Mouse (Mus musculus): ENCODE data around the gene Msmb. TPM values are rescaled to one million over a fixed set of nuclear protein-coding genes. Genes with fewer than 3 reads are reported as not detected.
"Not testable (repeated sequence)": the region's sequence is repeated elsewhere in the genome, so short reads cannot be mapped to it uniquely, and the experiment has no call there.

Msmb gene
- total RNA-seq, 2 experiments from 2014 or later: not detected

DNA sequence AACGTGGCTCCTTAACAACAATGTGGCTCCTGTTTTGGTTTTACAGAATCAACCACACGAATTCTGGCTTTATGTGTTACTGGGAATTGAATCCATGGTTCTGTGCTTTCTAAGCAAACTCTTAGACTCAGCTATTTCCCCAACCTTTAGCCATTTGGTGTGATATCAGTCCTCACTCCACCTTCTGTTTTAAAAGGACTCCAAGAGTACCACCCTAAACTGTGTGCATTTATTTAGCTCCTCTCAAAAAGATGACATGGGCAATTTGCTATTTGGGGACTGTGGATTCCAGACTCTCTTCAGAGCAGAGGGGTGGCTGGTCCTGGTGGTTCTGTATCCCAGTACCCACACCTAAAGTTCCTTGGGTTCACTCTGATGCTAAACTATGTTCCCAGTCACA is 4.8 kb downstream of the Msmb start:
- no peak for DNase-seq

DNA sequence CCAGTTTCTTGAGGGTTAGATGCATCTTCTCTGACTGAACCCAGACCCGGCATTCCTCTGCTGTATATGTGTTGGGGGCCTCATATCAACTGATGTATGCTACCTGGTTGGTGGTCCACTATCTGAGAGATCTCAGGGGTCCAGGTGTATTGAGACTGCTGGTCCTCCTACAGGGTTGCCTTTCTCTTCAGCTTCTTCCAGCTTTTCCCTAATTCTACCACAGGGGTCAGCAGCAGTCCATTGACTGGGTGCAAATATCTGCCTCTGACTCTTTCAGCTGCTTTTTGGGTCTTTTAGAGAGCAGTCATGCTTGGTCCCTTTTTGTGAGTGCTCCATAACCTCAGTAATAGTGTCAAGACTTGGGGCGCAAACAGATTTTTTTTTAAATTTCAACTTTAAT is 9.0 kb downstream of the Msmb start:
- no peak for DNase-seq

DNA sequence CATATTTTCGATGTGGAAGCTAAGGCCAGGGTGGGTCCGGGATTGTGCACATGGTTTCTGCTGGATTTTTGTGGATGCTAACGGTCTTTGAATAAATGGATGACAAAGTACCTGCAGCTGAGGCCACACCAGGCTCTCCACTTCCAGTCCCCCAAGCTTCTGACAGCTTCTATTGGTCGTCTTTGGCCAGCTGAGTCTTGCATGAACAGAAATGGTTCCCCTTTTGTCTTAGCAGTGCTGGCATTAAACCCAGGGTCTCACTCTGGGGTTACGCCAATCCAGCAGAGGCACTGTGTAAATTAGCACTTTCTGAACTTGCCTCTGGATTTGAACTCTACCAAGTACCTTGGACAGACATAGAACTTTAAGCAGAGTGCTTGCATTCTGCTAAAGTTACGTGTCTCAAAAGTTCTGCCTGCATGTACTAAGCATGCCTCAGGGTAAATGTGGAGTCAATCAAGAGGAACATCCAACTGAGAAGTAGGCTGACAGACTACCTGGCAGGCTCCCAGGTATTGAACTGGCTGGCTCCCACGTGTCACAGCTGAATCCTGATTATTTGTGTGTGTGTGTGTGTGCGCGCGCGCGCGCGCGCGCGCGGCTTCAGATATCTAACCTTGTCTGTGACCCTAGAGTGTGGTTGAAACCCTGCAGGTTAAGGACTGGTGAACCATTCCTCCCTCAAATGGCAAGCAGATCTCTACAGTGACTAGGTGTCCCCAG is 10.6 kb downstream of the Msmb start:
- DNase-seq: no peak

DNA sequence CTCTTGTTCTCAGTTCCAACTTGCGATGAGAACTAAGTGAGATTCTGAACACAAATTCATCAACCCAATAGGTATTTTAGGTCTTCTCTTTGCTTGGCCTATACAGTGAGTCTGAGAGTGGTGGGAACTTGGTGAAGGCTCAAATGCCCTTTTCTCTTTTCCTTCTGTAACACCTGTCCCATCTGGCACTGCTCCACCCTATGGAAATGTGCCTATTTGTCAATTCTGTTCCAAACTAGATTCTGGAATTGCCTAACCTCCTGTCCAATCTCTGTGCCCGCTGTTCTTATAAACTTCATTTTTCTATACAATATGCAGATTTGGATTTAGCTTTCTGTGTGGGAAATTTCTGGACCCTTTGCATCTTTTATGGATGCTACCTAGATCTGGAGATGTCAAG is 11.3 kb downstream of the Msmb start:
- no peak for DNase-seq

DNA sequence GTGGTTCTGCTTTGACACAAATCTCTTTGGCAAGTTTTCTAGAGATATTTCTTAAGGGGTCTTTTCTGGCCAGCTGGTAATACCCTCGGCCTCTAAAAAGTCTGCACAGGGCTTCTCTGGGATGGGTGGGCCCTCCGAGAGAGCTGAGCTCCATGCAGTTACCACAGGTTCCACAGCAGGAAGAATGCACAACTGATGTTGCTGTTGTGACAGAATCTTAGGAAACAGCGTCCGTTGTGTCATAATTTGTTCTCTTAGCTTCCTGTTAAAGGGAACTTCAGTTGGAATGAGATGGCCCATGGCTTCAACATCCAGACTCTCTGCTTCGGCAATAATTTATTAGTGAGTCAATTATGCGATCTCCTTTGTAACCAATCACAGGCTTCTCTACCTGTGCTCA is 12.9 kb downstream of the Msmb start:
- DNase-seq: no peak

DNA sequence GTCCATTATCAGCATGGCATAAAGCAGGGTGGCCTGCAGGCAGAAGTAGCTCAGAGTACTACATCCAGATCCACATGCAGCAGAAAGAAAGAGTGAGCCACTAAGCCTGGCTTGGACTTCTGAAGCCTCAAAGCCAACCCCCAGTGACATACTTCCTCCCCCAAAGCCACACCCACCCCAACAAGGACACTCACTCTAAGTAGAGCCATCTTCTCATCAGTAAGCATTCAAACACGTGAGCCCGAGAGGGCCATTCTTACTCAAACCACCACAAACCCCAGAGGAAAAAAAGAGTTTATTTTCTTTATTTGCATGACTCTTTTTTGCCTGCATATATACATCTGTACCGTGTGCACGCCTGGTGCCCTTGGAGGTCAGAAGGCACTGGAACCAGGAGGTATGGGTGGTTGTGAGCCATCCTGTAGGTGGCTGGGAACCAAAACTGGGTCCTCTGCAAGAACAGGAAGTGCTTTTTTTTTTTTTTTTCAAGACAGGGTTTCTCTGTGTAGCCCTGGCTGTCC is 17.4 kb downstream of the Msmb start:
- no peak for DNase-seq

DNA sequence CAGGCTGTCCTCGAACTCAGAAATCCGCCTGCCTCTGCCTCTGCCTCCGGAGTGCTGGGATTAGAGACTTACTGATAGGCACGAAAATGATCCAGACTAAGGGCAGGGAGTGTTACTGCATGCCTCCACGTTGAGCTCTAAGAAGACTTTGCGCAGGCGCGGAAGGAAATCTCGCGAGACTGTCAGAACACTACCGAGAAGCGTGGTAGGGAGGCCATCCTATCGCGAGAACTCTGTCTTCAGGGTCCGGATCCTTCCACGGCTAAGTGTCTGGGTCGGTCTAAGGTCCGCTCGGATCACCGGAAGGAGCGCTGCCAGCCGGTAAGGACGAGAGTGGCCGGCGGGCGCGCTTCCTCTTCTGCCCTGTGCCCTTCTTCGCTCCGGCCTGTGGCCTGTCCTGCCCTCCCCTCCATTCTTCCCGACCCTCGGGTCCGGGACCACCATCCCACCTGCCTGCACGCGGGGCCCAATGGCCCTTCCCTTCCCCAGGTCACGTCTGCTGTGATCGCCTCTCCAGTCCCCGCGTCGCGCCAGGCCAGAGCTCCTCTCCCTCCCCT is 17.9 kb downstream of the Msmb start, which contains the start of gene Ncoa4:
Gene Ncoa4 (plus strand): TSS at position 176 of the 557 bp plus-strand sequence.
- DNase-seq: peak; percentile 99

DNA sequence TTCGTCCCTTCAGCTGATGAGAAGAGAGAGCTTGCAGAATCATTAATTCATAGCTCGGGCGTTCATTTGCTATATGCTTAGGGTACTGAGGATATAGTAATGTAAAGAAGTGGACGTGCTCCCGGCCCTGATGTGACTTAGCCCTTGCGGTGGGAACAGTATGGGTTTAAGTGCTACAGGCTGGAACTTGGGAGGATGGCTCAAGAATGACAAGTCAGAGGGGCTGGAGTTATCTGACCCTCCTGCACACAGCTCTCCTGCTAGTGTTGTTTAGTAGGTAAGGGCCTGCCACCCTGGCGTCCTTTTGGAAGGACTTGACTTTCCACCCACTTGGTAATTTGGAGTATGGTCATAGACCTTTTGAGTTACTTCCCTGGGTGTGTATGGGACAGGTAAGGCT is 18.7 kb downstream of the Msmb start:
- DNase-seq: no peak

DNA sequence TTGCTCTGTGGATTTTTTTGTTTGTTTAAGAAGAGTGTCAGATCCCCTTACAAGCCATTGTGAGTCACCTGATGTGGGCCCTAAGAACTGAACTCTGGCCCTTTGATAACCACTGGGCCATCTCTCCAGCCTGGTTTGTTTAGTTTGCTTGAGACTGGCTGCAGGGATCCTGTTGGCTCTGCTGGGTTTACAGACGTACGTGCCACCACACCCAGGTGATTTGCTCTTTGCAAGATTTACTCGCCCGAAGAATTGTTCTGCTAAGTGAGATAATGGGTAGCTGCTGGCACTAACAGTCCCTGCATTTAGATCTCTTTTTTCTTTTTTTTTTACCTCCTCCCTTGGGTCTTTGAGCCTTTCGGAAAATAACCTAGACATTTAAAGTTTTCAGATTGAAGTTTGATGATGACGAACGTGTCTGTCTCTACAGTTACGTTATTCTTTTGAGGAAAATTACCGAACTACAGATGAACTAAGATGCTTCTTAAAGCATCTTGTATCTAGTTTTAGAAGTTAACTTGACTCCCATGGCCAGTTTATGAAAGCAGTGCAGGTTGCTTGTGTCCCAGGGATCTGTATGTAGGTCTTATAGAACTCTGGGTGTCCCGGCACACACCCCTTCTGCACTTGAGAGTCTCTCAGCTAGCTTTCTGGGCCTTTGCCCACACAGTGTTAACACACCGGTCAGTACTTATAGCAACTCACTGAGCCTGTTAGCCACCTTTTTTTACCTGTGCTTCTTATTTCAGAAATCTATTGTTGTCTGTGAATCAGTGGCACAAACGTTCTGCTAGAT is 19.5 kb downstream of the Msmb start:
- DNase-seq: no peak

DNA sequence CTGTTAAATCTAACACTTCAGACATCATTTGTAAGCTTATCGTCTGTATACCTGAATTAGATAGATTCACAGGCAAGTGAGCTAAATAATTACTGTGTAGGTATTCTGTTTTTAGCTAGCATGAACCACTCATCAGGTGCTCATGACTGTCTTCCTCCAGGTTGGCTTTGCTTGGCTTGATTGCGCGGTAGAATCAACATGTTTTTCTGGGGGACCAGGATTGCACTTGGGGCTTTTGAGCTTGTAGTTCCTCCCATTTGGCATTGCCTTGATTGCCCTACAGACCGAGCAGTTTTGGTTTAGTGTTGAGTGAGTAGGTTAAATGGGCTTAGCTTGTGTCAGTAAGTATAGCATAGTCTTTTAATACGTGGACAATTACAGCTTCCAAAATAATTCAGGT is 20.4 kb downstream of the Msmb start:
- DNase-seq: no peak

DNA sequence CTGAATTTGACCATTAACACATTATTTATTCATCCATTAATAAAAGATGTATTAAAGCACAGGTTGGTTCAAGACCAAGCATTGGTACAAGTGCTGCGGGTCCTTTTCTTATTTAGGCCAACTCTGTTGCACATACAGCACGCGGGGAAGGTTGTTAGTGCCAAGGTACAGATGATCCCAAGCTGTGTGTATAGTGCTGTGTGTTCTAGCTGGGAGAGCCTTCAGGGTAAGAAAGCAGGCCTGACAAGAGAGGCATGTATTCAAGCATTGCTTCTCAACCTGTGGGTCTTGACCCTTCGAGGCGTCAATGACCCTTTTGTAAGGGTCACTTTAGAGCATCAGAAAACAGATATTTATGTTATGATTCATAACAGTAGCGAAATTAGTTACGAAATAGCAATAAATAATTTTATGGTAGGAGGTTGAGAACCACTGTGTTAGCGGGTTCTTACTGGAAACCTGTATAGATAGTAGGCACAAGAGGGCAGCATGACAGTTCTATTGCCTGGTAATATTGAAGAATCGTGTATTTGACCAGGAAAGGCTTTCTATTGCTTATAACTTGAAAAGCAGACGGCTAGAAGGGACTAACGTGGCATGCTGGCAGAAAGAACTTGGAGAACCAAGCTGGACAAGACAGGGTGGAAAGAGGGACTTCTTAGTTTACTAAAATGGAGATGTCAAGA is 21.5 kb downstream of the Msmb start:
- no peak for DNase-seq

DNA sequence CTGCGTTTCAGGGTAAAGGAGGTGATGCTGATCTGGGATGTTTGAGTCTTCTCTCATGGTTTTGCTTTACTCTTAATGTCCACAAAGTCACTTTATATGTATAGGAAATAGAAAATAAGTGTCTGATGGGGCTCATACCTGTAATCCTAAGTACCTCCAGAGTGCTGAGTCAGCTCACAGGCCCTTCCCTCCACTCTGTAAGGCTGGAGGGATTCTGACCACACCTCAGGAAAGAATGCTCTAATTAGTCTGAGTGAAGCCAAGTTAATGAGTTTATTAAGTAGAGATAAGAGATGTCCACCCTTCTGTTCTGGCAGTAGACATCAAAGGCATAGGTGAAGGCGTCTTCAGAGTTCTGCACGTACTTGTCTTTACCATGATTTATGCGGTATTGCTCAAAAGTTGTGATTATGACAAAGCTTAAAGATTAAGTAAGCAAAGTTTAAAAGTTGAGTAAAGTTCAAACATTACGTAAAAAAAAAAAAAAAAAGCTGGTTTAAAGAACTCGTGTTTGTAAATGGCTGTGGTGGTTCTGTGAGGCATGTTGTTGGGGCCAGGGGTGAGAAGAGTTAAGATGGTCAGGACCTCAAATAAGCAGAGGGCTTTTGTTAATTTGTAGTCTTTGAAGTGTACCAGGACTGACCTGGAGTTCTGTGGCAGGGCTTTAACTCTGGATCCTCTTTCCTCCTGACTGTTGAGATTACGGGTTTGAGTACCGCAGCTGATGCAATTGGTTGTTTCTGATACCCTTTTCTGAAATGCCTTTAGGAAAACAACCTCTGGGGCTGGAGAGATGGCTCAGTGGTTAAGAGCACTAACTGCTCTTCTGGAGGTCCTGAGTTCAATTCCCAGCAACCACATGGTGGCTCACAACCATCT is 22.6 kb downstream of the Msmb start:
- no peak for DNase-seq

DNA sequence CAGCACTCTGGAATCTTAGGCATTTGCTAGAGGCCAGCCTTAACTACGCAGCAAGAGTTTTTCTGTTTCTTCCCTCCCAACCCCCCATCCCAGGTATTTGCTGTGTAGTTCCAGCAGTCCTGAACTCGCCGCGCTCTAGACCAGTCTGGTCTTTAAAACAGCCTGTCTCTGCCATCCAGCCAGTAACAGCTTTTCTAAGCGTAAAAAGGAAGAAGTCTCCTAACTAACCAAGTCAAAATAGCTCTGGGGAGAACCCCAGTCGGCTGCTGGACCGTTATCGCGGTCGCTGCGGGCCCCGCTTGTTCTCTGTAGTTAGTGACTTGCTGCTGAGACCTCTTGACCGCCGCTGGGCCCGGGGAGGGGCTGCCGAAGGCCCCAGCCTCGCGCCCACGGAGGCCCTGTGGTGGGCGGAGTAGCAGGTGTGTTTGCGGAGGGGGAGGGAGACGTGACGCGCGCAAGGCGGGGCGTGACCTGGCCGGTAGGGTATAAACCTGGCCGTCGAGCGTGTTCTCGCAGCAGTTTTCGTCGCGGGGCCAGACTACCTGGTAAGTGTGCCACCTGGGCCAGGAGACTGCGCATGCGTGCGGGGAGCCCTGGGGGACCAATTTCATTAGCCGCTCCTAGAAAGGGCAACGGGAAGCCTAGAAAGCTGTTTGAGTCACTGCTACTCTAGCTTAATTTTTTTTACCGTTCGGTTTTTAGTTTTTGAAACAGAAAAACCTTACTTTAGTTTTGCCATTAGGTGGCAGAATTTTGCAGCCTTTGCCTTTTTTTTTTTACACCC is 23.6 kb downstream of the Msmb start:
- DNase-seq: peak; percentile 74

DNA sequence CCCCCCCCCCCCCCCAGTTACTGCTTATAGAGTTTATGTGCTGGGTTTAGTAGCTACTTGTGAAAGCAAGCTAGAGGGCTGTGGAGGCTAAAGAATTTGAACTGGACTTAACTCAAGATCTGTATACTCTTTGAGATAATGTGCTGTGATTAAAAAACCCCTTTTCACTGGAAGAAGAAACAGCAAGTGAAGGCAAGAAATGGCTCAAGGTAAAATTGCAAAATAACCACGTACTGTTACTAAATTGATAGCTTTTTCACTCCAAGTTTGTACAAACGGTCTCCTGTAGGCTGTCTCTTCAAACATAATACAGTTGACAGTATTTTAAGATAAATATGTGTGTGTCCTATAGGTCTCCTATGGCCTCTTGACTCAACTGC is 24.2 kb downstream of the Msmb start:
- DNase-seq: no peak

DNA sequence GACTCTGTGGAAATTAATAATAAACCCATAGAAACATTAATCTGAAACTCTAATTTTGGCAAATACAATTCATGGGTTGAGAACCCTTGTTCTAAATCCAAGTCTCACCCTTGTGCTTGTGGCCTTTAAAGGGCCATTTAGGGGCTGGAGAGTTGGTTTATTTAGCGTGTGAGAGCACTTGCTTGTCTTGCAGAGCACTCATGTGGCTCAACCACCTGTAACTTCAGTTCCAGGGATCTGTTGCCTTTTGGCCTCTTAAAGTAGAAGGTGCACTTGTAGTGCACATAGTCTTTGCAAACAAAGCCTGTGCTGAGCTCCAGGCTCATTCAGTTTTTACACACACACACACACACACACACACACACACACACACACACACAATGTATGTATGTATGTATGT is 25.0 kb downstream of the Msmb start:
- no peak for DNase-seq

DNA sequence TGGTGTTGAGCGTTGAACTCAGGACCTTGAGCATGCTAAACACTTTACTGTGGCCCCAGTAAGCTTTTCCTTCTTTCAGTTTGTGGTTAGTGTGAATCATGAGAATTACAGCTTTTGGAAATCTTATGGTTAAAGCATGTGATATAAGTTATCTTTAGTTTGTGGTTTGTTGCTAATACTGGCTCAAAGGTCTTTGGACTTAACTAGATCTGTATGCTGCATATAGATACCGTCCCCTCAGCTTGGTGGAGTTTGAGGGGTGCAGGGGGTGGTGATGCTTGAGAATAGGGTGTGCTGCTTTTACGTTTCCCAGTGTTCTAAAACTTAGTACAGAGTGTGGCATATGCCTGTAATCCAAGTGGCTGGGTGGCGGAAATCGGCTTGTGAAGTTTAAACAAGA is 25.5 kb downstream of the Msmb start:
- no peak for DNase-seq

DNA sequence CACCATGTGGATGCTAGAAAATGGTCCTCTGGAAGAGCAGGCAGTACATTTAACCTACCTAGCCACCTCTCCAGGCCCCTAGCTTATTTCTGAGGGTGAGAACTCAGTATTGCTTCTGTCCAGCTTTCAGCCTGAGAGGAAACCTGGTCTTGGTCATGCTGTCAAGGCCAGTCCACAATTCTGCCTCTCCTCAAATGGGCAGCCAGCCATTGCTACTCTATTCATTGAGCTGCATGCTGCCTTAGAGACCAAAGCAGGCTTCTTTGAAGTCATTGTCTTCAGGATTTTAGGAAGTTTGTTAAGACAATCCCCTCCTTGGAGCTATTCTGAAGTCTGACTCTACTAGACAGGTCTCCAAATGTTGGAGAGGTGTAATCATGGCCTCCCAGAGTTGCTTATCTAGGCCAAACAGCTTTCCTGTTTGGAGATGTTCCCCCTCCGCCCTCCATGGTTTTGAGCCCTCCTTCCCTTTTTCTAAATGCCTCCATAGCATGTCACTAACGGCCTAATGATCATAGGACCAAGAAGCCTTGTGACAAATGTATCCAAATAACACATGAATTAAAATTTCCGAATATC is 26.9 kb downstream of the Msmb start:
- no peak for DNase-seq

DNA sequence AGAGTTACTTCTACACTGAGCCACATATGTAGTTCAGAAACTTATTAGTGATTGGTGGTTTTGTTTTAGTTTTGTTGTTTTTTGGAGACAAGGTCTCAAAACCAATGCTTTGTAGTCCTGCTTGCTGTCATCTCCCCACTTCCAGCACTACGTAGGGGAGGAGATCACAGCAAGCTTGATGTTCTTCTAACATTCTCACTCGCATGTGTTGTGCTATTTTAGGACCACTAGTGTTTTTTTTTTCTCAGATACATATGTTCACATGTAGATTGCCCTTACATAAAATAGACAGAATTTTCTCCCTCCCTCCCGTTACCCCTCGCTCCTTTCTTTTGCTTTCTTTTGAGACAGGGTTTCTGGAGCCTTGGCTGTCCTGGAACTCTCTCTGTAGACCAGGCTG is 28.3 kb downstream of the Msmb start:
- DNase-seq: no peak

DNA sequence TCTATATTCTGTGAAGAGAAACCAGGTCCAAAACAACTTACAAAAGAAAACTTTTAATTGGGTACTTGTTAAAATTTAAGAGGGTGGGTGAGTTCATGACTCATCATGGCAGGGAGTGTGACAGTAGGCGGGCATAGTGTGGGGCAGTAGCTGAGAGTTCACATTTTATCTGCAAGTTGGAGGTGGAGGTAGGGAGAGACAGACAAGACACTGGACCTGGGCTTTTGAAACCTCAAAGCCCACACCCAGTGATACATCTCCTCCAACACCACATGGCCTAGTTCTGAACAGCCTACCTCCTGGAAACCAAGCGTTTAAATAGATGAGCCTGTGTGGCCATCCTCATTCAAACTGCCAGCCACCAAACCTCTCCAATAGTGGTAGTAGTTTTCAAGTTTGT is 33.5 kb downstream of the Msmb start:
- DNase-seq: no peak

DNA sequence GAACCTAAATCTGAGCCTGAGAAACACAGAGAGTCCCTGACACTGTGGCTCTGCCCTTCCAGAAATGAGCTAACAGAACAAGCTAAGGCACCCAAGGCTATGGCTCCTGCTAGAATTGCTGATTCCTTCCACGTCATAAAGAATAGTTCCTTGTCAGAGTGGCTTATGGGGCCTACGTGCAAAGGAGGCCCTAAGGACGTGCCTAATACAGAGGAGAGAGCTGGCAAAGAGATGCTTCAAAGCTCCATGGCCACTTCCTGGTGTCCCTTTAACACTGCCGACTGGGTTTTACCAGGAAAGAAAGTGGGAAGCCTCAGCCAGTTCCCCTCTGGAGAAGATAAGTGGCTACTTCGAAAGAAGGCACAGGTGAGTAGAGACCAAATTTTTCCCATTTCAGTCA is 34.8 kb downstream of the Msmb start:
- not testable (repeated sequence) for DNase-seq
